Mouse (Mus musculus) lung, embryonic 15.5 days (tissue): ENCODE measurements around the gene Cluh. TPM values are rescaled to one million over a fixed set of nuclear protein-coding genes. Genes with fewer than 3 reads are reported as not detected.
A peak's percentile ranks its signal among the peaks of the same experiment; 100 is the strongest.

ENCODE experiments used
- ATAC-seq: fragments of 200-750 bp; cut with Nextera tagmentation; 2 replicates; pipeline ENCODE4 v1.8.0; 2017; ENCODE audit warnings: moderate number of reproducible peaks, borderline replicate concordance; ENCODE audit not compliant: low FRiP score, low TSS enrichment; ENCODE audit errors: extremely low read depth
- H3K27ac ChIP-seq: fragments of 300-500 bp; sonication (generic); 2 replicates; pipeline ENCODE4 v1.5.1; 2015; ENCODE audit warnings: moderate library complexity, mild to moderate bottlenecking, inconsistent platforms
- H3K27me3 ChIP-seq: fragments of 300-500 bp; sonication (generic); 2 replicates; pipeline ENCODE4 v1.6.1; 2015; ENCODE audit warnings: inconsistent platforms
- H3K36me3 ChIP-seq: fragments of 300-500 bp; sonication (generic); 2 replicates; pipeline ENCODE4 v1.6.1; 2015; ENCODE audit warnings: inconsistent platforms
- H3K4me1 ChIP-seq: fragments of 300-500 bp; sonication (generic); 2 replicates; pipeline ENCODE4 v1.6.1; 2015; ENCODE audit warnings: inconsistent platforms
- H3K4me2 ChIP-seq: fragments of 300-500 bp; sonication (generic); 2 replicates; pipeline ENCODE4 v1.6.1; 2015; ENCODE audit warnings: inconsistent platforms, mild to moderate bottlenecking, moderate library complexity
- H3K4me3 ChIP-seq: fragments of 300-500 bp; sonication (generic); 2 replicates; pipeline ENCODE4 v1.5.1; 2015; ENCODE audit warnings: mild to moderate bottlenecking, inconsistent platforms
- H3K9ac ChIP-seq: fragments of 300-500 bp; sonication (generic); 2 replicates; pipeline ENCODE4 v1.6.1; 2015; ENCODE audit warnings: inconsistent platforms
- H3K9me3 ChIP-seq: fragments of 300-500 bp; sonication (generic); 2 replicates; pipeline ENCODE4 v1.6.1; 2016; ENCODE audit warnings: inconsistent platforms
- WGBS: fragments of 180-500 bp; shearing (Covaris S2); methylation state at CpG from one replicate; pipeline ENCODE4 v1.1.7; 2015; 5-methylcytosine and 5-hydroxymethylcytosine counted together
- polyA plus RNA-seq: library from polyadenylated mRNA; unstranded; fragments of >200 nt; fragmentation: Nextera tagmentation; extraction: Ambion mirVana; gene quantifications from 2 replicates; pipeline ENCODE4 v1.2.1, GENCODE M21; 2015

Cluh gene
- polyA plus RNA-seq, 1 experiment from 2014 or later: 21.0 TPM

DNA sequence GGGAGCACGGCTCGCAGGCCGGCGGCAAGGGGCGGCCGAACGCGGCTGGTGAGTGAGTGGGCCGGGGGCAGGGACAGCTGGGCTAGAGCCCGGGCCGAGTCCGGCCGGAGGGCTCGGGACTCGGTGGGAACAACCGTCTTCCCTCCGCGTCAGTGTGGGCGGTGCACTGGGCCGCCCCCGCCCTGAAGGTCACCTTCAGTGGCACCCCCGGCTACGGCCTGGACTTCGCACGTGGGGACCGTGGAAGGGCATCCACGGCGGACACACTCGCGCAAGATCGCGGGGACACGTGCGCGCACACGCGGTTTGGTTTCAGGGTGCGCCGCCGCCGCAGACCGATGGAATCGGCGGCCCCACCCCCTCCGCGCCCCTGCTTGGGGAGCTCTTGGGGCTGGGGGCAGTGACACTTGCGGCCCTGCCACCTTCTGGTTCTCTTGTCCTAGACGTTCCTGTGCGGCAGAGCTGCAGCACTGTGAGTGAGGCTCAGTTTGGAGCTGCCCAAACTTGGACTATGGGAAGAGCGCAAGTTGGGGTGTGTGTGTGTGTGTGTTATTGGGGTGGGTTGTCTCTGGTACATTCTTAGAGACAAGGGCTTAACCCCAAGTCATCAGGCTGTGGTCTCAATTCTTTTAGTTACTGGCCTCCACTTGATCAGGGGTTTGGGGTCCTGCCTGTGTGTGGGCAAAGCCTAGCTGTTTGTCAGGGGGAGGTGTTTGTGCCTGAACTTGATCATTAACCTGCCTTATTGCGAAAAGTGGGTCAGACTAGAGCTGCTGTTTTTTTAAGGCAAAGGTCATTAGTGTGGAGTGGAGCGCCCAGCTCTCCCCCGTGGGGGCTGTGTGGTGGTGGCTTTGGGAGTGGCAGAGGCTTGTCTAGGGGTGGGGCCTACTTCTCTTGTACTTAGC is 604 bp downstream of the Cluh start:
- Histone ChIP-seq H3K9me3 (no peaks in the 10 kb centered on the region), H3K27ac (peak overlapping the region; percentile 65), H3K9ac (peak overlapping the region; percentile 80), H3K27me3 (no peaks in the 10 kb centered on the region), H3K4me3 (peak overlapping the region; percentile 100), H3K4me2 (peak overlapping the region; percentile 90), H3K4me1 (peaks cover 23% of the 10 kb centered on the region), H3K36me3 (no peaks in the 10 kb centered on the region)
- under 1% methylated on average over 53 of the region's 53 CpGs for WGBS
- ATAC-seq: peak; percentile 31; the same call in 1 of the 2 replicates

DNA sequence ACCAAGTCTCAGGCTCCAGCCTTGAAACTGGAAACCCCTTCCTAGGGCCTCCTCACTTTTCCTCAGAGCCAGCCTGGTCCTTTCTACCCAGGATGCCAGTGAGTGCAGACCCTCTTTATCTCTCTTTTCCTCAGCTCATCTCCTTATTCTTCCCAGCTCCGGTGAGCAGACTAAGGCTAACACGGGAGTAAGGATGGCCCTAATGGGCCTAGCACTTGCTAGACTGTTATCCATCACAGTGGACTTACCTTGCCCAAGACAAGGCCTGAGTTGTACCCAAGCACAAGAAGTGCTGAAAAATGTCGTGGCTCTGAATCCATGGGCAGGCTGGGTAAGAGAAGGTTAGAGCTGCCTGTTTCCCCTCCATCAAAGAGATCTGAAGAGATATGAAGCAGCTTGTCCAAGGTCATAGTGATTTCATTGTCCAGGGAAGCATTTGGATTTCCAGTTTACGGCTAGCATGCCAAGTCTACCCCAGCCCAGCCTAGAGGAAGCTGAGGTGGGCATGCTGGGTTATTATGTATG is 1.3 kb downstream of the Cluh start:
- Histone ChIP-seq H3K4me1 (peaks cover 23% of the 10 kb centered on the region), H3K9ac (peak overlapping the region; percentile 80), H3K36me3 (no peaks in the 10 kb centered on the region), H3K27me3 (no peaks in the 10 kb centered on the region), H3K4me2 (peak overlapping the region; percentile 90), H3K4me3 (peak overlapping the region; percentile 100), H3K9me3 (no peaks in the 10 kb centered on the region), H3K27ac (0 out of 2 replicates have a peak overlapping the region, but pooled peaks have one; percentile 5)
- no peak for ATAC-seq
- WGBS: 48% methylated on average over 4 of the region's 4 CpGs

DNA sequence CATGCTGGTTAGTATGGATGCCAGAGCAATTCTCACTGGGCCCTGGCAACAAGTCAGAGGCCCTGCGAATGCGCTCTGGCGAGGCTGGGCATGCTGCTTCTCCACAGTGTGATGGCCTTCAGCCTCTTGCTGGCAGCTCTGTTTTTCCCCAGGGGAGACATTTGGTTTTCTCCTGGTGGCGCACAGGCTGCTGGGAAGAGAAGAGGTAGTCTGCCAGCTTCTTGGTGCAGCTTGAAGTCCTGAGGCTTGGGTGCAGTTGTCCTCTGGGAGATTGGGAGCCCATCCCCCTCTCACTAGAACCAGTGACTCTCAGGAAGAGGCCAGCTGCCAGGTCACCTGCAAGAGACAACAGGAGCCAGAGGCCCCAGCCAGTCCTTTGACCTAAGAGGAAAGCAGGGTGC is 3.5 kb downstream of the Cluh start:
- WGBS: 89% methylated on average over 4 of the region's 4 CpGs
- ATAC-seq: no peak
- Histone ChIP-seq H3K36me3 (peaks cover 8% of the 10 kb centered on the region), H3K9me3 (no peaks in the 10 kb centered on the region), H3K4me1 (peaks cover 23% of the 10 kb centered on the region), H3K27ac (no peak overlapping the region), H3K27me3 (no peaks in the 10 kb centered on the region), H3K9ac (no peak overlapping the region), H3K4me3 (no peak overlapping the region), H3K4me2 (no peak overlapping the region)

DNA sequence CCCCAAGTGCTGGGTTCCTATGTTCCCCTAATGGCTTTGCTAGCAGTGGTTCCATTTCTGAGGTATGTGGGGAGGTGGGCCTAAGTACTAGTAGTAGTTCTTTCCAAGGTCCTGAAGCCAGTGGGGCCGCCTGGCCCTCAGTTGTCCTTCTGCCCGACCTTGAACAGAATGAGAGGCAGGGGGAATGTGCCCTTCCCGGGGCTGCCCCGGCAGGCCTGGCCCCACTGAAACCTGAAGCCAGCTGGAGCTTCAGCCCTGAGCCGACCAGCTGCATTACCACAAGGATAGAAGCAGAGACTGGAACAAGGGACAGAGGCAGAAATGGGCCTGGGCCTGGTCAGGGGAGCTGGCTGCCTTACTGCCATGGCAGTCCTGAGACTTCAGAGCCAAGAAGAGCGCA is 4.1 kb downstream of the Cluh start:
- peaks cover 14% of the 10 kb centered on the region for H3K36me3 ChIP-seq
- no peak overlapping the region for H3K4me3 ChIP-seq
- no peak for ATAC-seq
- no peaks in the 10 kb centered on the region for H3K27me3 ChIP-seq
- no peak overlapping the region for H3K9ac ChIP-seq
- H3K27ac ChIP-seq: no peak overlapping the region
- H3K4me1 ChIP-seq: peaks cover 23% of the 10 kb centered on the region
- 55% methylated on average over 6 of the region's 6 CpGs for WGBS
- H3K4me2 ChIP-seq: no peak overlapping the region
- H3K9me3 ChIP-seq: no peaks in the 10 kb centered on the region

DNA sequence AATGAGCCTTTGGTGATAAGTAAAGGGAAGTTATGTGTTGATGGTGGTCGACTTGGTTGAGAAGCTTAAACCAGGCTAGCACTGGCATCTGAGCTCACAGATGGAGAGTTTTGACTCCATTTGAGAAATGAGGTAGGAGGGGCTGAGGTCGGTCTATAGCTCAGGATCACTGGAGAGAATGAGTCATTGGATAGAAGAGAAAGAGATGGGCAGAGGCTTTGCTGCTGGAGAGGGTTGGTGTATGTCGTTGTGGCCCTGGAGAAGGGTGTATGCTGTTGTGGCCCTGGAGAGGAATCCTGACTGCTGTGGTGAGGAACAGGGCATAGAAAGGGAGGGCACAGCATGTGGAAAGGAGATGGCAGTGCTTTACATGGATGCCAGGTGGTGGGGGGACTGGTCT is 6.6 kb downstream of the Cluh start:
- no peaks in the 10 kb centered on the region for H3K27me3 ChIP-seq
- 74% methylated on average over 3 of the region's 3 CpGs for WGBS
- no peak overlapping the region for H3K4me2 ChIP-seq
- peaks cover 11% of the 10 kb centered on the region for H3K4me1 ChIP-seq
- no peak for ATAC-seq
- peaks cover 39% of the 10 kb centered on the region for H3K36me3 ChIP-seq
- H3K27ac ChIP-seq: no peak overlapping the region
- H3K9me3 ChIP-seq: no peaks in the 10 kb centered on the region
- no peak overlapping the region for H3K4me3 ChIP-seq
- H3K9ac ChIP-seq: no peak overlapping the region

DNA sequence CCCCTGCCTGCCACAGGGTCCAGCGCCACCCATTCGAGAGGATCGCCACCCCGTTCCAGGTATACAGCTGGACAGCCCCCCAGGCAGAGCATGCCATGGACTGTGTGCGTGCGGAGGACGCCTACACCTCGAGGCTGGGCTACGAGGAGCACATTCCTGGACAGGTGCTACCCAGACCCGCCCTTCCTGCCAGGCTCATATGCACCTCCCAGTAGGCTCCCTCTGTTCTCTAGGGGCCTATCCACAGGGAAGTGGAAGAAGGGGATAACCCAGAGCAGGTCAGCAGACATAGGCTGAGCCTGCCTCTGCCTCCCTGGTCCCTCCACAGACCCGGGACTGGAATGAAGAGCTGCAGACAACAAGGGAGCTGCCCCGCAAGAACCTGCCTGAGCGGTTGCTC is 11.0 kb downstream of the Cluh start:
- Histone ChIP-seq H3K9me3 (no peaks in the 10 kb centered on the region), H3K4me1 (no peaks in the 10 kb centered on the region), H3K36me3 (peaks cover 74% of the 10 kb centered on the region), H3K27ac (no peak overlapping the region), H3K4me2 (no peak overlapping the region), H3K27me3 (no peaks in the 10 kb centered on the region), H3K4me3 (no peak overlapping the region), H3K9ac (no peak overlapping the region)
- 92% methylated on average over 13 of the region's 13 CpGs for WGBS
- ATAC-seq: no peak

DNA sequence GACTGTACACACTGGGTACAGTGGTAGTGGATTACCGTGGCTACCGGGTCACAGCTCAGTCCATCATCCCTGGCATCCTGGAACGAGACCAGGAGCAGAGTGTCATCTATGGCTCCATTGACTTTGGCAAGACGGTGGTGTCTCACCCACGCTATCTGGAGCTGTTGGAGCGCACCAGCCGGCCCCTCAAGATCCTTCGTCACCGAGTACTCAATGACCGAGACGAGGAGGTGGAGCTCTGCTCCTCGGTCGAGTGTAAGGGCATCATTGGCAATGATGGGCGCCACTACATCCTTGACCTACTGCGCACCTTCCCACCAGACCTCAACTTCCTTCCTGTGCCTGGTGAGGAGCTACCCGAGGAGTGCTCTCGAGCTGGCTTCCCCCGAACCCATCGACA is 12.3 kb downstream of the Cluh start:
- Histone ChIP-seq H3K4me1 (no peaks in the 10 kb centered on the region), H3K9ac (no peak overlapping the region), H3K27ac (no peak overlapping the region), H3K27me3 (no peaks in the 10 kb centered on the region), H3K4me3 (no peak overlapping the region), H3K4me2 (no peak overlapping the region), H3K9me3 (no peaks in the 10 kb centered on the region), H3K36me3 (peaks cover 84% of the 10 kb centered on the region)
- no peak for ATAC-seq
- 87% methylated on average over 19 of the region's 19 CpGs for WGBS

DNA sequence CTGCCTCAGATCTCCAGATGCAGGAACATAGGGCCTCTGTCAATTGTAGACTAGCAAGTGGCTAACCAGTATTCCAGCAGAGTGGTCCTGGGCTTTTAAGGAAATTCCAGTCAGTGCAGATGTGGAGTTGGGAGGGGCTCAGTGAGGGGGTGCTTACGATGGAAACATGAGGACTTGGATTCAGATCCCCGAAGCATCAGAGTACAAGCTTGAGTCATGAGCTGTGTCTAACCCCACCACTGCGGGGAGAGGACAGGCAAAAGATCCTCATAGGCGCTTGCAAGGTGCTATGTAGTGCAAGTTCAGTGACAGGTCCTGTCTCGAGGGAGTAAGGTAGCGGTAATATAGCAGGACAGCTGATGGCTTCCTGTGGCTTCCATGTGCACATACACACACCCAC is 12.9 kb downstream of the Cluh start:
- no peak overlapping the region for H3K9ac ChIP-seq
- H3K27me3 ChIP-seq: no peaks in the 10 kb centered on the region
- H3K9me3 ChIP-seq: no peaks in the 10 kb centered on the region
- H3K4me1 ChIP-seq: no peaks in the 10 kb centered on the region
- H3K27ac ChIP-seq: no peak overlapping the region
- H3K4me2 ChIP-seq: no peak overlapping the region
- H3K36me3 ChIP-seq: peaks cover 87% of the 10 kb centered on the region
- WGBS: 84% methylated on average over 6 of the region's 6 CpGs
- ATAC-seq: no peak
- H3K4me3 ChIP-seq: no peak overlapping the region

DNA sequence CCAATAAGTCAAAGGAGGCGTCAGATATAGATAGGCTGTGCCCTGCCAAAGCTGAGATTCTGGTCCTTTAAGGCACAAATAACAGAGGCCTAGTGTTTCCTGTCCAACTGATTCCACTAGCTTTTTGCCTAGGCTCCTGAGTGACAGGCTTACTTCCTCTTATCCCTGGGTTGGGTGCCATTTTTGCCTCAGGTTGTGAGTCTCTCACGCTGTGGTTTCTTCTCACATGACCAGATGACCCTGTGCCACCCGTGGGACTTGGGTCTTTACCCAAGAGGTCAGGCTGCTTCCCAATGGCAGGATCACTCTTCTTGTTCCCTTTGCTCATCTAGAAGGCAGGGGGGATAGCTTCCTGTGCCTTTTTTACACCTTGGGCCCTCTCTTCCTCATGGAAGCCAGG is 15.0 kb downstream of the Cluh start:
- Histone ChIP-seq H3K36me3 (peaks cover 76% of the 10 kb centered on the region), H3K27ac (no peak overlapping the region), H3K4me1 (no peaks in the 10 kb centered on the region), H3K4me2 (no peak overlapping the region), H3K9ac (no peak overlapping the region), H3K27me3 (no peaks in the 10 kb centered on the region), H3K9me3 (no peaks in the 10 kb centered on the region), H3K4me3 (no peak overlapping the region)
- ATAC-seq: no peak
- 86% methylated on average over 3 of the region's 3 CpGs for whole genome bisulfite sequencing

DNA sequence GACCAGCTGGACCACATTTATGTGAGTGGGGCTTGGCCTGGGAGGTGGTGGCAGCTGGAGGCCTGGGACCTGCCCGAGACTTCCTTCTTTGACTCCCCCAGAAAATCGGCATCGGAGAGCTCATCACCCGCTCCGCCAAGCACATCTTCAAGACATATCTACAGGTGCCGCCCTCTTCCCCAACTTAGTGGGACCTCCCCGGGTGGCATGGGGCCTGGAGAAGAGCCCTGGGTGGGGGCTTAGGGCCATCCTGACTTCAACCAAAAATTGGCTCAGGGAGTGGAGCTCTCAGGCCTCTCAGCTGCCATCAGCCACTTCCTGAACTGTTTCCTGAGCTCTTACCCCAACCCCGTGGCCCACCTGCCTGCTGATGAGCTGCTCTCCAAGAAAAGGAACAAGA is 15.6 kb downstream of the Cluh start:
- no peak for ATAC-seq

DNA sequence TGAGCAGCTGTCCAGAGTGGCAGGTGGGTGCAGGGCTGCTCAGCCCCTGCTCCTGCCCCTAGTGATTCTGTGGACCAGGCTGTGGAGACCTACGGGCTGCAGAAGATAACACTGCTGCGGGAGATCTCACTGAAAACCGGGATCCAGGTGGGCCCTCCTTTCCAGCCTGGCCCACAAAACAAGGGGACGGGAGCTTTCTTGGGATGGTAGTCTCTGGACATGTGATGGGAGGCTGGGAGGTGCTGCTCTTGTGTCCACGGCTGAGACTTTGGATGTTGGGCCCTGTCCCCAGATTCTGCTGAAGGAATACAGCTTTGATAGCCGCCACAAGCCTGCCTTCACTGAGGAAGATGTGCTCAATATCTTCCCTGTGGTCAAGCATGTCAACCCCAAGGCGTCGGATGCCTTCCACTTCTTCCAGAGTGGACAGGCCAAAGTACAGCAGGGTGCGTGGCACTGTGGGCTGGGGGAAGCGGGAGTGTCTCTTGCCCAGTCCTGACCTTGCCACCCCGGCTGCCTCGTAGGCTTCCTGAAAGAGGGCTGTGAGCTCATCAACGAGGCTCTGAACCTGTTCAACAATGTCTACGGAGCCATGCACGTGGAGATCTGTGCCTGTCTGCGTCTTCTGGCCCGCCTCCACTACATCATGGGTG is 16.5 kb downstream of the Cluh start:
- H3K36me3 ChIP-seq: peaks cover 62% of the 10 kb centered on the region
- WGBS: 89% methylated on average over 17 of the region's 17 CpGs
- no peak overlapping the region for H3K4me2 ChIP-seq
- H3K9ac ChIP-seq: no peak overlapping the region
- no peaks in the 10 kb centered on the region for H3K4me1 ChIP-seq
- ATAC-seq: no peak
- H3K4me3 ChIP-seq: no peak overlapping the region
- no peak overlapping the region for H3K27ac ChIP-seq
- no peaks in the 10 kb centered on the region for H3K9me3 ChIP-seq
- no peaks in the 10 kb centered on the region for H3K27me3 ChIP-seq

More for the DNA sequence above, 15.6 kb downstream of the Cluh start:
- H3K27me3 ChIP-seq: no peaks in the 10 kb centered on the region
- no peak overlapping the region for H3K4me2 ChIP-seq
- 82% methylated on average over 8 of the region's 8 CpGs for WGBS
- no peak overlapping the region for H3K4me3 ChIP-seq
- H3K9me3 ChIP-seq: no peaks in the 10 kb centered on the region
- no peaks in the 10 kb centered on the region for H3K4me1 ChIP-seq
- H3K27ac ChIP-seq: no peak overlapping the region
- H3K9ac ChIP-seq: no peak overlapping the region
- H3K36me3 ChIP-seq: peaks cover 70% of the 10 kb centered on the region

DNA sequence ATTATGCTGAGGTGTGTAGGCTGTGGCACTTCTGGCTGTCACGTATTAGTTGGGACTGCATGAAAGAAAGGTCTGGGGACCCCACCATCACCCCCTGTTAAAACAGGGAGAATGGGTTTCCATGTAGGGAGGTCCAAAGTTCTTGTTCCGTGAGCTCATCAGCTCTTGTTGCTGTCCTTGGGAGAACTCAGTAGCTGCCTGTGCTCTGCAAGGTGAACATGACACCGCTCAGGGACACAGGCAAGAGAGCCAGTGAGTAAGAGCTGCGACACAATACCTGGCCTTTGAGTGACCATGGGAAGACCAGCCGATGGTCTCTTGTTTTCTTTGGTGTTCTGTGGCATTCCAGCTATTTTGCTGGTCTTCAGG is 17.0 kb downstream of the Cluh start:
- WGBS: 88% methylated on average over 5 of the region's 5 CpGs
- no peaks in the 10 kb centered on the region for H3K4me1 ChIP-seq
- H3K27me3 ChIP-seq: no peaks in the 10 kb centered on the region
- H3K4me3 ChIP-seq: no peak overlapping the region
- H3K9ac ChIP-seq: no peak overlapping the region
- H3K9me3 ChIP-seq: no peaks in the 10 kb centered on the region
- no peak overlapping the region for H3K27ac ChIP-seq
- no peak overlapping the region for H3K4me2 ChIP-seq
- ATAC-seq: no peak
- peaks cover 57% of the 10 kb centered on the region for H3K36me3 ChIP-seq
